Mouse (Mus musculus) spleen, adult 18-20 months (tissue): Measurements from ENCODE around the gene Dlg3.

Experiments used
- DNase-seq, 2 experiments: peaks; one replicate each; pipeline ENCODE4 v3.0.0; 2022; ENCODE audit warnings: mixed read lengths in 2 of 2

Gene Dlg3

GRCm38 (mm10) chrX:100797851-100798527 lies 30.5 kb downstream of the Dlg3 start:
- no peak for DNase-seq

DNA sequence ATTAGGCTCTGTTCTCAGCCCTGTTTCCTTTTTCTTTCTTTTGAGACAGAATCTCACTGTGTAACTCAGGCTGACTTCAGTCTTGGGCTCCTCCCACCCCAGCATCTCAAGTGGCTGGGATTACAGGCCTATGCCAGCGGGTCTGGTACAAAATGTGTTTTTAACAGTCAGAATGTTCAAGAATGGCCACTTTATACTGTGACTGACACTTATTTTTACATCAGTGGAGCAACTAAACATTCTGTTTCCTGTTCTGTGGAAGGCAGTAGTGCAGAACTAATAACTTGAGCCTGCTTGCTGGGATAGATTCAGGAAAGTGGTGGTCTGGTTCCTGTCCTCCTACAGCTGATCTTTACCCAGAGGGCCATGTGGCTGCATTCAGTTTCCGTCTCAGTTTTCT lies 33.1 kb downstream of the Dlg3 start:
- no peak for DNase-seq

GRCm38 (mm10) chrX:100802034-100802433 lies 34.5 kb downstream of the Dlg3 start:
- DNase-seq: no peak

DNA sequence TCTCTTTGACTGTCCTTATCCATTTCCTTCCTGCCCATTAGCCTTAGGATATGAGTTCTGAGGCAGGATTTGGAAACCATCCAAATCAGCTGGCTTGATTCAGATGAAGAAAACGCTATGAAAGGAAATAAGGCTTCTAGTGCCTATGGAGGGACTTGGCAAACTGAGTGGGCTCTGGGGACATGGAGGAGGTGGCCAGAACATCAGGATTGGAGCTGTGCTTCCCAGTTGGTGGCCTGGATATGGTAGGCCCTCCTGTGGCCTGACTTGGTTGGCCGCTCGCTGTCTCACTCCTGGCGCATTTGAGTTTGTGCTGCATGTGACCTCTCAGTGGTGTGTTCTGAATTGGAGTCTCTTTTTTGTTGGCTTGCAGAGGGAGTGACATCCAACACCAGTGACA lies 43.6 kb downstream of the Dlg3 start:
- DNase-seq: no peak

DNA sequence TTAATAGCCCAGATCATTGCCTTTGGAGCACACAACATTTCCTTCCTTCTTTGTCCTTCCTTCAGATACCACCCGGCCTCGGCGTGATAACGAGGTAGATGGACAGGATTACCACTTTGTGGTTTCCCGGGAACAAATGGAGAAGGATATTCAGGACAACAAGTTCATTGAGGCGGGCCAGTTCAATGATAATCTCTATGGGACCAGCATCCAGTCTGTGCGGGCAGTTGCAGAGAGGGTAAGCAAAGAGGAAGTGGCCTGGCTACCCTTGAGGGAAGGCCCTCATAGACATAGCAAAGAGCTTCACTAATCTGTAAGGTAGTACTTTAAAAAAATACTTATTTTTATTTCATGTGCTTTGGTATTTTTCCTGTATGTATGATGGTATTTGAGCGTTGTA lies 46.6 kb downstream of the Dlg3 start:
- no peak for DNase-seq

DNA sequence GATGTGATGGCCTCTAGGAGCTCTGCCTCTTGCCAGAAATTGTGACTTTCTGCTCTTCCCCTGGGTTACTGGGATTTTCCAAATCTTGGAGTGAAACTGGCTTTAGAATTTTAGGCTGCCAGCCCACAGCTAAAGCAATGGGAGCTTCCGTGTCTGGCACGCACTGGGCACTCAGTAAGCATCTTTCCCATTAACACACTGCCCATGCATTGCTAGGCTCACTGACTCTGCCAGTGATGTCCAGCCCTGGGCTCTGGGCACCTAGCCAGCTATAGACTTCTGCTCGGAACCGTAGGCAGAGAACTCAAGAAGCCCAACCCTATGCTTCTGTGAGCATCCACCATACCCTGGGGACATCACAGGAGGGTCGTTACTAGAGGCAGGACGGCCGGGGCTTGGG lies 48.2 kb downstream of the Dlg3 start:
- DNase-seq: no peak

GRCm38 (mm10) chrX:100818681-100819080 lies 51.2 kb downstream of the Dlg3 start:
- no peak for DNase-seq

GRCm38 (mm10) chrX:100821149-100821548 lies 53.6 kb downstream of the Dlg3 start:
- no peak for DNase-seq

DNA sequence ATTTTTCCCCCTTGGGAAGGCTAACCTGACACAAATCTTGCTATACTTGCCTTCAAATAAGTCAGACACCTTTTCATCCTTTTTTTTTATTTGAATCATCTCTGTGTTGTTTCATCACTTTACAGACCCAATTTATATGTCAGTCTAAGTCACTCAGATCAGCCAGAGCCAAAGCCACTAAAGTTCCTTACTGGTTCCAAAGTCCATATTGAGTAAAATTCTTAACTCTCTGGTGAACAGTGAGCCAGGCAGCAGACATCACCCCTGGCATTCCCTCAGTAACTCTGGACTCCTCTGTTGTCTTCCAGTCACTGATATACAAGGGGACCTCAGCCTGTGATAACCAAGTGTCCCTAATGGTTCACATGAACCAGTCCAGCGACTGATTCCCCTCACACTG lies 58.0 kb downstream of the Dlg3 start:
- DNase-seq: no peak

DNA sequence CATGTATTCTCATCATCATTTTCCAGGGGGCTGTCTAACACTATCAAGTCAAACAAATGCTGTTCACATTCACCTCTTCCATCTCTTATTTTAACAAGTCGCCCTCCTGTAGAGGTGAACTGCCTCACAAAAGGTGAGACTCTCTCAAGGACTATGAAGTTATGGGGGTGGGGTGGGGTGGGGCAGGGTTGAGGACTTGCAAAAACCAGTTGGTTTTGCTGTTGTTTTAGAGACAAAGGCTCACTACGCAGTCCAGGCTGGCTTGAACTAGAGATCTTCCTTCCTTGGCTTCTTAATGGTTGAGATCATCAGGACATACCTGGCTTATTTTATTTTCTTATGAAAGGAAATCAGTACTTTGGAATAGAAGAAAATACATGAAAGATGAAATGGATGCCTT lies 65.3 kb downstream of the Dlg3 start:
- DNase-seq: no peak

- DNase-seq: no peak
Observed at GRCm38 (mm10) chrX:100839211-100839610, 71.7 kb downstream of the Dlg3 start.
